Mouse (Mus musculus) lung, embryonic 16.5 days (tissue): ENCODE data around the gene Fgfr2. TPM values are rescaled to one million over a fixed set of nuclear protein-coding genes. Genes with fewer than 3 reads are reported as not detected.

ENCODE experiments used
- ATAC-seq: fragments of 200-750 bp; cut with Nextera tagmentation; 2 replicates; pipeline ENCODE4 v1.8.0; 2017; ENCODE audit warnings: low read depth, mild to moderate bottlenecking, moderate library complexity
- H3K27ac ChIP-seq: fragments of 300-500 bp; sonication (generic); 2 replicates; pipeline ENCODE4 v1.5.1; 2014; ENCODE audit warnings: mild to moderate bottlenecking, control low read depth, low read length
- H3K27me3 ChIP-seq: fragments of 300-500 bp; sonication (generic); 2 replicates; pipeline ENCODE4 v1.6.1; 2014; ENCODE audit warnings: low read depth, low read length, mixed read lengths; ENCODE audit not compliant: control insufficient read depth, insufficient read depth
- H3K36me3 ChIP-seq: fragments of 300-500 bp; sonication (generic); 2 replicates; pipeline ENCODE4 v1.6.1; 2014; ENCODE audit warnings: low read length; ENCODE audit not compliant: control insufficient read depth, insufficient read depth
- H3K4me1 ChIP-seq: fragments of 300-500 bp; sonication (generic); replicated peaks from 2 replicates; pipeline ENCODE4 v1.6.1; 2014; ENCODE audit warnings: low read length, mixed read lengths; ENCODE audit not compliant: control insufficient read depth, insufficient read depth
- H3K4me2 ChIP-seq: fragments of 300-500 bp; sonication (generic); 2 replicates; pipeline ENCODE4 v1.6.1; 2014; ENCODE audit warnings: low read depth, low read length, control low read depth
- H3K4me3 ChIP-seq: fragments of 300-500 bp; sonication (generic); 2 replicates; pipeline ENCODE4 v1.5.1; 2014; ENCODE audit warnings: mild to moderate bottlenecking, low read length, control low read depth
- H3K9ac ChIP-seq: fragments of 300-500 bp; sonication (generic); 2 replicates; pipeline ENCODE4 v1.6.1; 2014; ENCODE audit warnings: low read length, control low read depth
- H3K9me3 ChIP-seq: fragments of 300-500 bp; sonication (generic); 2 replicates; pipeline ENCODE4 v1.6.1; 2016; ENCODE audit warnings: low read length; ENCODE audit not compliant: control insufficient read depth
- WGBS: fragments of 180-500 bp; shearing (Covaris S2); extraction: QIAGEN DNeasy Blood & Tissue Kit; methylation state at CpG from one replicate; pipeline ENCODE4 v1.1.7; 2014; 5-methylcytosine and 5-hydroxymethylcytosine counted together
- polyA plus RNA-seq: library from polyadenylated mRNA; unstranded; fragments of >200 nt; fragmentation: Nextera tagmentation; extraction: Ambion mirVana; gene quantifications from 2 replicates; pipeline ENCODE4 v1.2.1, GENCODE M21; 2015

The Fgfr2 gene
- polyA plus RNA-seq, 1 experiment from 2014 or later = 175 TPM

DNA sequence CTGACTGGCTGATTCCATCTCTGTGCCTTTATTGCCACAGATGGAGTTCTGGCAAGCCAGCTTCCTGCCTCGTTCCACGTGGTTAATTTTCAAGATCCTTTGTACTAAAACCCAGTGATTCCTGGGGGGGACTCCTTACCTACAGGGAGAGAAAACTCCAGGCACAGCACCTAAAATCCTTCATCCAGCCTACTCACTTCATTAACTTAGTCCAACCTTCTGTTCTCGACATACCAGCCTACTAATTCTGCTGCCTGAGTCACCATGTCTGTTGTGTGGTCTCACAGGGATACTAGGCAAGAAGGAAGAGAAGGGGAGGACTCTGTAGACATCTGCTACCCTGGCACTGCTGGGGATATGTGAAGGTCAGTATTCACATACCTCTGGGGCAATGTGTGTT lies 1048.6 kb downstream of the Fgfr2 start:
- H3K4me1 ChIP-seq = no peaks in the 10 kb centered on the region
- no peaks in the 10 kb centered on the region for H3K36me3 ChIP-seq
- H3K9ac ChIP-seq = no peak overlapping the region
- H3K4me2 ChIP-seq = no peak overlapping the region
- no peak overlapping the region for H3K4me3 ChIP-seq
- no peaks in the 10 kb centered on the region for H3K27me3 ChIP-seq
- H3K9me3 ChIP-seq = no peaks in the 10 kb centered on the region
- WGBS = 70% methylated on average over 3 of the region's 3 CpGs
- no peak for ATAC-seq
- H3K27ac ChIP-seq = no peak overlapping the region

DNA sequence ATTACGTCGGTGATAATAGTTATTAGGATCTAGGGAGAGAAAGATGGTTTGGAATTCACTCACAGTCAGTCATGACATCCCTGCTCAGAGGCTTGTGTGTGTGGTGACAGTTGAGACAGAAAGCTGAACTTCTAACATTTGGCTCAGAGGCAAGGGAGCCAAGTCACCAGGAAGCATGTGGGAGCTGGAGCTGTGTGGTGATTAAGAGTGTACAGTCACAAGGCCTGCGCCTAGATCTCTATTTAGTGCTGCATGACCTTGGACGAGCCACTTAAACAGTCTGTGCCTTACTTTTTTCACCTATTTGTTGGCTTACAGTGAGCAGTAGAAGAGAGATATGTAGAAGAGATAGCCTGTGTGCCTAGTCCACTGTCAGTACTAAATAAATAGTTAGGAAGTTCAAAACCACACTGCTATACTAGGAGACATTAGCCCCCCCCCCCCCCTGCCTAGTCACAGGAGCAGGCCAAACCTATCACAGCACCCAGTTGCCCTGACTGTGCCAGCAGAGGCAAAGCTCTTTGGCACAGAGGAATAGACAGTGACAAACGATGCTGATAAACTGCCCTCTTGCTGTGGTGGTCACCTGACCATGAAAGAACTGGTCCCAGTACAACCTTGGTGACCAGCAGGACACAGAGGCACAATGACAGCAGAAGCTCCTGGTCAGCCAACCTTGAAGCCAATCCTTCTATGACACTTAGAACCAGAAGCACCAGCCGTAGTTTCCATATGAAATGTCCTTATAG lies 1052.1 kb downstream of the Fgfr2 start:
- Histone ChIP-seq H3K4me2 (no peak overlapping the region), H3K27ac (no peak overlapping the region), H3K9me3 (no peaks in the 10 kb centered on the region), H3K4me3 (no peak overlapping the region), H3K9ac (no peak overlapping the region), H3K4me1 (no peaks in the 10 kb centered on the region), H3K36me3 (no peaks in the 10 kb centered on the region), H3K27me3 (no peaks in the 10 kb centered on the region)
- no peak for ATAC-seq
- 77% methylated on average over 6 of the region's 6 CpGs for WGBS

GRCm38 (mm10) chr7:132067951-132068350 lies 1055.2 kb downstream of the Fgfr2 start:
- H3K27ac ChIP-seq = no peak overlapping the region
- H3K4me1 ChIP-seq = no peaks in the 10 kb centered on the region
- no peaks in the 10 kb centered on the region for H3K9me3 ChIP-seq
- no peaks in the 10 kb centered on the region for H3K36me3 ChIP-seq
- H3K4me3 ChIP-seq = no peak overlapping the region
- no peaks in the 10 kb centered on the region for H3K27me3 ChIP-seq
- 76% methylated on average over 5 of the region's 5 CpGs for WGBS
- H3K4me2 ChIP-seq = no peak overlapping the region
- ATAC-seq = no peak
- H3K9ac ChIP-seq = no peak overlapping the region

GRCm38 (mm10) chr7:132067511-132067910 lies 1055.6 kb downstream of the Fgfr2 start:
- Histone ChIP-seq H3K27me3 (no peaks in the 10 kb centered on the region), H3K4me1 (no peaks in the 10 kb centered on the region), H3K4me3 (no peak overlapping the region), H3K9ac (no peak overlapping the region), H3K4me2 (no peak overlapping the region), H3K9me3 (no peaks in the 10 kb centered on the region), H3K36me3 (no peaks in the 10 kb centered on the region), H3K27ac (no peak overlapping the region)
- no peak for ATAC-seq
- WGBS = 71% methylated on average over 5 of the region's 5 CpGs

DNA sequence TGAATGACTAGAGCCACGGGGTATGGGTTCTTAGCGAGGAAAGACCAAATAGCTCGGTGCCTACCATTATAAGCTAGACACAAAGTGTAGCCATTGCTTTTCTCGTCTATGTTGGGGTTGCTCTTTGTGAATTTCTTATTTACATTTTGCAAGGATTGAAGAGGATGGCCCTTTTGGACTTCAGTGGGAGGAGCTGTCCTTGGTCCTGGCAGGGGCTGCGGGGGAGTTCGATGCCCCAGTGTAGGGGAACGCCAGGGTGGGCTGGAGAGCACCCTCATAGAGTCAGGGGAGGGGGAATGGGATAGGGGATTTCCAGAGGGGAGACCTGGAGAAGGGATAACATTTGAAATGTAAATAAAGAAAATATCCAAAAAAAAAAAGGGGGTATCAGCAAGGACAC lies 1063.0 kb downstream of the Fgfr2 start:
- no peaks in the 10 kb centered on the region for H3K9me3 ChIP-seq
- no peak for ATAC-seq
- no peak overlapping the region for H3K4me2 ChIP-seq
- no peaks in the 10 kb centered on the region for H3K27me3 ChIP-seq
- H3K27ac ChIP-seq = no peak overlapping the region
- no peaks in the 10 kb centered on the region for H3K36me3 ChIP-seq
- H3K4me1 ChIP-seq = no peaks in the 10 kb centered on the region
- WGBS = 65% methylated on average over 7 of the region's 7 CpGs
- no peak overlapping the region for H3K4me3 ChIP-seq
- no peak overlapping the region for H3K9ac ChIP-seq

DNA sequence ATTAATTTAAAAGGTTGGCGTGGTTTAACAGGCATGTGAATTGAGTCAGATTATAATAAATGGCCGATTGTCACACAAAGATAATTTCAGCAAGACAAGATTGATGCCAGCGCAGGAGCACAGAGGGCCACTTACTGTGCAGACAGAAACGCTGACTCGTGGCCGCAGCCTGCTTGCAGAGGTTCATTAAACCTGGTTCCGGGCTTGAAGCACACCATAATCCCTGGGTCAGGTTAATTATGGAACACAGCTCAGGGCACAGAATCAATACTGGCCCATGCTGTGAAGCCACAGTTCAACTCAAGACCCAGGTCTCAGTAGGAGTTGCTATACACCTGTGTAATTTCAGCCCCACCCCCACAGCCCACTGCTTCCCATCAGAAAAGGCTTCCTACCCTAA lies 1066.6 kb downstream of the Fgfr2 start:
- no peak overlapping the region for H3K27ac ChIP-seq
- H3K4me1 ChIP-seq = no peaks in the 10 kb centered on the region
- no peaks in the 10 kb centered on the region for H3K36me3 ChIP-seq
- no peak overlapping the region for H3K4me3 ChIP-seq
- H3K27me3 ChIP-seq = no peaks in the 10 kb centered on the region
- no peak for ATAC-seq
- WGBS = 80% methylated on average over 7 of the region's 7 CpGs
- H3K9ac ChIP-seq = no peak overlapping the region
- no peak overlapping the region for H3K4me2 ChIP-seq
- H3K9me3 ChIP-seq = no peaks in the 10 kb centered on the region

GRCm38 (mm10) chr7:132046662-132047061 lies 1076.5 kb downstream of the Fgfr2 start:
- Histone ChIP-seq H3K9me3 (no peaks in the 10 kb centered on the region), H3K9ac (no peak overlapping the region), H3K36me3 (no peaks in the 10 kb centered on the region), H3K27ac (no peak overlapping the region), H3K4me2 (no peak overlapping the region), H3K4me3 (no peak overlapping the region), H3K4me1 (no peaks in the 10 kb centered on the region), H3K27me3 (no peaks in the 10 kb centered on the region)
- WGBS = 51% methylated on average over 4 of the region's 4 CpGs
- ATAC-seq = no peak

- Histone ChIP-seq H3K4me2 (no peak overlapping the region), H3K36me3 (no peaks in the 10 kb centered on the region), H3K9me3 (no peaks in the 10 kb centered on the region), H3K27ac (no peak overlapping the region), H3K27me3 (no peaks in the 10 kb centered on the region), H3K4me3 (no peak overlapping the region), H3K9ac (no peak overlapping the region), H3K4me1 (no peaks in the 10 kb centered on the region)
- ATAC-seq = no peak
- 58% methylated on average over 6 of the region's 6 CpGs for WGBS
These were observed 1091.1 kb downstream of the Fgfr2 start for GRCm38 (mm10) chr7:132031940-132032531.

DNA sequence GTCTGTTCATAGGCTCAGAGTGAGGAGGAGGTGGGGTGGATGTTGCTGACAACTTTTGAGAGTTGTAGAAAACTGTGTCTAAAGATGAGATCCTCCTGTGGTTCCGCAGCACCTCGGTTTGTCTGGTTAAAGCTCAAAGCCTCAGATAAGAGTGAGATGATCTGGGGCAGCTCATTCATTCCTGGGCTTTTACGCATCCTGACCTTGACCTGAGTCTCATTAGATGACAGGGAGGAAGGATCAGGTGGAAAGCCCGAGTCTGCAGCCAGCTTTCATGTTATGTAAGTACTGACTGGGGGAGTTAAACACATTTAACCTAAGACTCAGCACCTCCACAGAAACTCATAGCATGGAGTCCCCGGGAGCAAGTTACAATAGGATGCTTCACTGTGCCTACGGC lies 1096.5 kb downstream of the Fgfr2 start:
- WGBS = 46% methylated on average over 6 of the region's 6 CpGs
- Histone ChIP-seq H3K36me3 (no peaks in the 10 kb centered on the region), H3K9me3 (no peaks in the 10 kb centered on the region), H3K4me3 (no peak overlapping the region), H3K4me1 (no peaks in the 10 kb centered on the region), H3K27ac (no peak overlapping the region), H3K9ac (no peak overlapping the region), H3K27me3 (no peaks in the 10 kb centered on the region), H3K4me2 (no peak overlapping the region)
- no peak for ATAC-seq
